Mouse (Mus musculus): ENCODE results near the gene Irs2.

DNA sequence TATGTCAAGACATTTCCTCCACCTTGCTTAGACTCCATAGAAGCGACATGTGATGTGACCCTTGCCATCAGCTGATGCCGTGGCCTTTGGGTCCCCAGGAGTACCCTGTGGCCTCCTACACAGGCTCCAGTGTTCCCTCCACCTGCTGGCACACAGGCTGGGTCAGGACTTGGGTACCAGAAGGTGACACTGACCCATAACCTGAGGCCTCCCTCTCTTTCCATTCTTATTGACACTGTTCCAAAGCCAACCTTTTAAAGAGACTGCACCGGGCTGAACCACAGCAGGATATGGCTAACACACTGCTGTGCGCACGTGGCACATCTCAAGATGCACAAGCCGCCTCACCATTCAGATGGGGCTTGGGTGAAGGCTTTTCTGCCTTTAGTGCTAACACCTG, 70.0 kb downstream of the Irs2 start:
- TF ChIP-seq CTCF (IDR thresholded peaks at IDR 0.05): no peak
- no peak for TF ChIP-seq POLR2A (IDR thresholded peaks at IDR 0.05; ENCODE audit: insufficient read depth, low read depth, low read length)

All from heart, adult 2 months (tissue).